Mouse (Mus musculus) limb, embryonic 13.5 days (tissue): ENCODE data around the gene Ppm1h. TPM values are rescaled to one million over a fixed set of nuclear protein-coding genes. Genes with fewer than 3 reads are reported as not detected.
"Not testable (repeated sequence)": the region's sequence is repeated elsewhere in the genome, so short reads cannot be mapped to it uniquely, and the experiment has no call there.

Source experiments
- ATAC-seq: fragments of 200-750 bp; cut with Nextera tagmentation; 2 replicates; pipeline ENCODE4 v1.8.0; 2017; ENCODE audit warnings: low read depth, moderate number of reproducible peaks, moderate TSS enrichment; ENCODE audit not compliant: low FRiP score
- H3K27ac ChIP-seq: fragments of 300-500 bp; sonication (generic); 2 replicates; pipeline ENCODE4 v1.5.1; 2015; ENCODE audit warnings: inconsistent platforms, mild to moderate bottlenecking, moderate library complexity
- H3K27me3 ChIP-seq: fragments of 300-500 bp; sonication (generic); 2 replicates; pipeline ENCODE4 v1.6.1; 2015; ENCODE audit warnings: mild to moderate bottlenecking, inconsistent platforms
- H3K36me3 ChIP-seq: fragments of 300-500 bp; sonication (generic); 2 replicates; pipeline ENCODE4 v1.6.1; 2015; ENCODE audit warnings: inconsistent platforms, mild to moderate bottlenecking, moderate library complexity
- H3K4me1 ChIP-seq: fragments of 300-500 bp; sonication (generic); 2 replicates; pipeline ENCODE4 v1.6.1; 2015; ENCODE audit warnings: inconsistent platforms
- H3K4me2 ChIP-seq: fragments of 300-500 bp; sonication (generic); replicated peaks from 2 replicates; pipeline ENCODE4 v1.6.1; 2015; ENCODE audit warnings: inconsistent platforms, mild to moderate bottlenecking, moderate library complexity
- H3K4me3 ChIP-seq: fragments of 300-500 bp; sonication (generic); 2 replicates; pipeline ENCODE4 v1.5.1; 2015; ENCODE audit warnings: moderate library complexity, mild to moderate bottlenecking, inconsistent platforms
- H3K9ac ChIP-seq: fragments of 300-500 bp; sonication (generic); 2 replicates; pipeline ENCODE4 v1.6.1; 2015; ENCODE audit warnings: mild to moderate bottlenecking, inconsistent platforms
- H3K9me3 ChIP-seq: fragments of 300-500 bp; sonication (generic); 2 replicates; pipeline ENCODE4 v1.6.1; 2016; ENCODE audit warnings: inconsistent platforms
- WGBS: fragments of 180-500 bp; shearing (Covaris S2); methylation state at CpG from one replicate; pipeline ENCODE4 v1.1.7; 2015; 5-methylcytosine and 5-hydroxymethylcytosine counted together
- polyA plus RNA-seq: library from polyadenylated mRNA; unstranded; fragments of >200 nt; fragmentation: Nextera tagmentation; extraction: Ambion mirVana; gene quantifications from 2 replicates; pipeline ENCODE4 v1.2.1, GENCODE M21; 2015

The Ppm1h gene
- polyA plus RNA-seq, 1 experiment from 2014 or later = 4.1 TPM

DNA sequence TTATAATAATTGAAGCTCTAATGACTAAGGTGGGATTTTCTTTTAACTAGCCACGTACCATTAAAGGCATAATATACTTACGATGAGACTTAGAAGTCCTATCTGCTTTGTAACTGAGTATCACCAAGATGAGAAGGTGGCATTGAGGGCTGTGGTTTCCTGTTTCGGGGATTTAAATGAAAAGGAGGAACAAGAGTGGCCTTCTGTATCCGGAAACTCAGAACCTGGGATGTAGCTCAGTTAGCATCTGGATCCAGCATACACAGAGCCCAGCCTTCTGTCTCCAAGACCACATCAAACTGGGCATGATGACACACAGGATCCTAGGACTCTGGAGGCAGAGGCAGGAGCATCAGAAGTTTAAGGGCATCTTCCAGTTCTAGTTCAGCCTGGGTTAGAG, 258.8 kb downstream of the Ppm1h start:
- not testable (repeated sequence) for H3K4me2 ChIP-seq, ATAC-seq, H3K4me3 ChIP-seq, H3K27me3 ChIP-seq, H3K9me3 ChIP-seq, H3K36me3 ChIP-seq, H3K9ac ChIP-seq, H3K27ac ChIP-seq
- peaks cover 14% of the 10 kb centered on the region for H3K4me1 ChIP-seq
- no CpG with 5 or more reads among the region's 4 CpGs for WGBS

DNA sequence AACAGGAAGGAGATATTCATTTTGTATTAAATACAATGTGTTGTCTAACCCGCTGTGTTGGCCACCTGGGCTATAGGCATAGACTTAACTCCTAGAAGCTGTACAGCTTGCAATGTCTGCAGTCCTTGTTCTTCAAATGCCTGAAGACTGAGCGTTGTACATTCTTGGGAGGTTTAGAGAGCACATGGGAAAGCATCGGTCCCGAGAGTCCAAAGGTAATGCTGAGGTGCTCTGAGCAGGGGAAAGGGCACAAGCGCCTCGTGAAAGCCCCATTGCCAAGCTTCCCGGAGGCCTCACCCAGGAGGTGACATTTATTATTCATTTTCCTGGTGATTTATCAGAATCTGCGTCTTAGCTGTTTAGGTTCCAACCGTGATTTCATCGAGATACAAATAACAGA, 261.0 kb downstream of the Ppm1h start:
- H3K27ac ChIP-seq = no peak overlapping the region
- no peak for ATAC-seq
- peaks cover 19% of the 10 kb centered on the region for H3K4me1 ChIP-seq
- no peak overlapping the region for H3K9ac ChIP-seq
- H3K4me2 ChIP-seq = no peak overlapping the region
- H3K36me3 ChIP-seq = no peaks in the 10 kb centered on the region
- no peaks in the 10 kb centered on the region for H3K9me3 ChIP-seq
- H3K27me3 ChIP-seq = no peaks in the 10 kb centered on the region
- WGBS = 89% methylated on average over 10 of the region's 10 CpGs
- H3K4me3 ChIP-seq = no peak overlapping the region

DNA sequence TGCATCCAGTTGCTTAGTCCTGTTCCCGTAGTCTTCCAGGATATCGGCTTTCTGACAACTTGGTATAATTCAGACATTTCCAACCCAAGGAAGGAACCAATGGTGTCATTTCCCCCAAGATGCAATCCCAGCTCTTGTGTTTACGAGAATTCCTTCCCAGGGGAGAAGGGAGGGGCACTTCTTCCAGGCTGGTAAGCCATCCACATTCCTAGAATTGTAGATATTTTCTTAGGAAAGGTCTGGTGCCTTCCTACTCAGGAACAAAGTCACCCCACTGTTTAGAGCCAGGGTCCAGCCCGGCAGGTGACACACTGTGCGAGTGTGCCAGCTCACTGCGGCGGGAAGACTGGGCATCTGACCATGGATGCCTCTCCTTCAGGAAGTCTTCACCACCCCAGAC, 264.2 kb downstream of the Ppm1h start:
- Histone ChIP-seq H3K4me2 (no peak overlapping the region), H3K27ac (no peak overlapping the region), H3K4me3 (no peak overlapping the region), H3K9ac (no peak overlapping the region), H3K9me3 (no peaks in the 10 kb centered on the region), H3K4me1 (peaks cover 19% of the 10 kb centered on the region), H3K27me3 (no peaks in the 10 kb centered on the region), H3K36me3 (no peaks in the 10 kb centered on the region)
- 64% methylated on average over 7 of the region's 7 CpGs for WGBS
- ATAC-seq = no peak

GRCm38 (mm10) chr10:122943824-122944223, 265.3 kb downstream of the Ppm1h start:
- Histone ChIP-seq H3K9me3 (no peaks in the 10 kb centered on the region), H3K4me3 (no peak overlapping the region), H3K4me1 (peaks cover 19% of the 10 kb centered on the region), H3K27me3 (no peaks in the 10 kb centered on the region), H3K4me2 (no peak overlapping the region), H3K36me3 (no peaks in the 10 kb centered on the region), H3K9ac (no peak overlapping the region), H3K27ac (no peak overlapping the region)
- no peak for ATAC-seq
- 20% methylated on average over 6 of the region's 6 CpGs for WGBS

DNA sequence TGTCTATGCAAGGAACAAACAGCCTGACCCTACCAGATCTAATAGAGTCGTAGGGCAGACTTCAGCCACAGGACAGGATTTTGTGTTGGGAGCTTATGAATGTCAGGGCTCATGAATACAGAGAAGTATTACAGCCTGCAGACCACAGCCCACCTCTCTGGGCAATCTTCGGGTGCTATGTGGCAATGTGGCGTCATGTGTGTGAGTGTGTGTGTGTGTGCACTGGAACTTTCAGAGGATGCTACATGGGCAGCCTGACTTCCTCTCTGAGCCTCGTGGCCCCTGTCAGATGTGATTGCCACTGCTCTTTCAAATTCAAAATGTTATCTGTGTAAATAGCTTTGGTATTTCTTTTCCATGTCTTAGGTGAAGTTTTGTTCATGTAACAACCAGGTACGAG, 266.3 kb downstream of the Ppm1h start:
- Histone ChIP-seq H3K9ac (no peak overlapping the region), H3K4me2 (no peak overlapping the region), H3K36me3 (no peaks in the 10 kb centered on the region), H3K27me3 (no peaks in the 10 kb centered on the region), H3K4me3 (no peak overlapping the region), H3K4me1 (peaks cover 19% of the 10 kb centered on the region), H3K9me3 (no peaks in the 10 kb centered on the region), H3K27ac (no peak overlapping the region)
- no peak for ATAC-seq
- WGBS = 78% methylated on average over 5 of the region's 5 CpGs

- Histone ChIP-seq H3K4me3 (no peak overlapping the region), H3K4me2 (no peak overlapping the region), H3K27ac (no peak overlapping the region), H3K4me1 (peaks cover 5% of the 10 kb centered on the region; the same call in 1 of the 2 replicates), H3K9me3 (no peaks in the 10 kb centered on the region), H3K36me3 (no peaks in the 10 kb centered on the region), H3K27me3 (no peaks in the 10 kb centered on the region), H3K9ac (no peak overlapping the region)
- ATAC-seq = no peak
- WGBS = 66% methylated on average over 6 of the region's 6 CpGs
Measured at GRCm38 (mm10) chr10:122950966-122951365, 272.4 kb downstream of the Ppm1h start.

DNA sequence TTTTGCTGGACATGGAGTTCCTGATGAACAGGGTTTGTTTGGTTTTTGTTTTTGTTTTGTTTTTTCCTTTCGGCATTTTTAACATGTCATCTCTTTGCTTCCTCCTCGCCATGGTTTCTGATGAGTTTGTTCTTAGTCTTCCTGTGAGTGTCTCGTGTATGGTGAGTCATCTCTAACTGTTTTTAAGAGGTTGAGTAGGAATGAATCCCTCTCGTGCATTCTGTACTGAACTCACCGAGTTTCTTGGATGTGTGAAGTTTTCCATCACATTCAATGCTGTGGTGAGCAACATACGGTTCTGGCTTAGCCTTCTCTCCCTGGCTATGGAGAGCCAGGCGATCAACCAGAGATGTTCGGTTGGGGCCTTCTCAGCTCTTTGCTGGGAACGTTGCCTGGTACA, 275.0 kb downstream of the Ppm1h start:
- Histone ChIP-seq H3K4me3 (no peak overlapping the region), H3K9me3 (no peaks in the 10 kb centered on the region), H3K27me3 (no peaks in the 10 kb centered on the region), H3K4me1 (peaks cover 5% of the 10 kb centered on the region; the same call in 1 of the 2 replicates), H3K27ac (no peak overlapping the region), H3K36me3 (no peaks in the 10 kb centered on the region), H3K4me2 (no peak overlapping the region), H3K9ac (no peak overlapping the region)
- ATAC-seq = no peak
- WGBS = 90% methylated on average over 9 of the region's 9 CpGs

GRCm38 (mm10) chr10:122957918-122958317, 279.4 kb downstream of the Ppm1h start:
- WGBS = 78% methylated on average over 2 of the region's 2 CpGs
- Histone ChIP-seq H3K9ac (no peak overlapping the region), H3K4me2 (no peak overlapping the region), H3K4me1 (peaks cover 16% of the 10 kb centered on the region), H3K27ac (no peak overlapping the region), H3K27me3 (no peaks in the 10 kb centered on the region), H3K36me3 (no peaks in the 10 kb centered on the region), H3K4me3 (no peak overlapping the region), H3K9me3 (no peaks in the 10 kb centered on the region; the same call in 1 of the 2 replicates)
- no peak for ATAC-seq

DNA sequence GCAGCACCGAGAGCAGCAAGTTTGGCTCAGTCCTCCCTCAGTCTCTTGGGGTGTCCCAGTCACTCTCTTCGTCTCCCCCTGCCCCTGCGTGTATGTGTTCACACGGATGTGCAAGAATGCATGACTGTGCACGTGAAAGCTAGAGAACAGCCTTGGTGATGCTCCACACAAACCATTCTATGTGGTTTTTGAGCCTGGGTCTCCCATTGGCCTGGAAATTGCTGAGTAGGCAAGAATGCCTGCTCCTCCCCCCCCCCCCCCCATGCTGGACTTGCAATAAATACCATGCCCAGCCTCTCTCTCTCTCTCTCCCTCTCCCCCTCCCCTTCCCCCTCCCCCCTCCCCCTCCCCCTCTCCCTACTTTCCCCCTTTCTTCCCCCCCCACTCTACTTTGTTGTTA, 280.1 kb downstream of the Ppm1h start:
- WGBS = 86% methylated on average over 5 of the region's 5 CpGs
- Histone ChIP-seq H3K9me3 (no peaks in the 10 kb centered on the region; the same call in 1 of the 2 replicates), H3K4me1 (peaks cover 21% of the 10 kb centered on the region), H3K4me3 (no peak overlapping the region), H3K9ac (no peak overlapping the region), H3K27me3 (no peaks in the 10 kb centered on the region), H3K36me3 (no peaks in the 10 kb centered on the region), H3K27ac (no peak overlapping the region), H3K4me2 (no peak overlapping the region)
- ATAC-seq = no peak

DNA sequence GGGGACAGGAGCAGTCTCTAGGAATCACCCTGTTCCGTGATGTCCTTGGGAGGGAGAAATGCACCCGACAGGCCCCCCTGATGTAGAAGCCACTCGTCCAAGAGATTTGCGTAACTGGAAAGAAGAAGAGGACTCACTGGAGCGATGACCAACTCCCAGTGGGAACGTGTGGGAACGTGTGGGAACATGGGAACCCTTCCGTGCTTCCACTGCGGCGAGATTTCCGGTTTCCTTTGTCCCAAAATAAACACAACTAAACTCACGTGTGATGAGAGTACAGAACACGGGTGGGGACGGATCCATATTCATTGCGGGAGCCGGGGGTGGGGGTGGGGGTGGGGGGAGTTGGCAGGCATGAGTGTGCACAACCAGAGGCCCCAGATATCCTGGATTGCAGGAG, 281.7 kb downstream of the Ppm1h start:
- 89% methylated on average over 16 of the region's 16 CpGs for whole genome bisulfite sequencing

DNA sequence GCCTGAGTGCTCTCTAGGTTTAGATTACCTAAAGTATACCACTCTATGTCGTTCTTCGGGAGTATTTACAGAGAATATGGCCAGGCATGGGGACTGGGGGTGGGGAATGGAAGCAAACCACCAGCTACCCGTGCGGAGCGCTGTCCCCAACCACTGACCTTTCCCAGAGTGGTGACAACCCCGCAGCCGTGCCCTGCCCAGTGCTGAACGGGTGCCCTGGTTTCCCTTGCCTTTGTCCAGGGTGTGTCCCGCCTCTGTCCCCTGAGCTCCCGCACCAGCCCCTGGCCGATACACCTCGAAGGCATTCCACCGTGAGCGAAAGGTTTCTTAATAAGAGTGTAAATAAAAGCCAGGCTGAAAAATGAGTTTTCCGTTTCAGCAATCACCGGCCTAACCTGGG, 282.2 kb downstream of the Ppm1h start:
- Histone ChIP-seq H3K4me1 (peaks cover 29% of the 10 kb centered on the region), H3K27me3 (no peaks in the 10 kb centered on the region), H3K27ac (no peak overlapping the region), H3K4me3 (no peak overlapping the region), H3K36me3 (no peaks in the 10 kb centered on the region), H3K9ac (peak overlapping the region; percentile 43; the same call in 1 of the 2 replicates), H3K4me2 (peak overlapping the region; percentile 36; the same call in 1 of the 2 replicates), H3K9me3 (no peaks in the 10 kb centered on the region; the same call in 1 of the 2 replicates)
- ATAC-seq = no peak
- WGBS = 54% methylated on average over 16 of the region's 16 CpGs

More for the DNA sequence above, 281.7 kb downstream of the Ppm1h start:
- Histone ChIP-seq H3K9me3 (no peaks in the 10 kb centered on the region; the same call in 1 of the 2 replicates), H3K27ac (no peak overlapping the region), H3K27me3 (no peaks in the 10 kb centered on the region), H3K4me2 (no peak overlapping the region), H3K9ac (no peak overlapping the region), H3K4me3 (no peak overlapping the region), H3K4me1 (peaks cover 29% of the 10 kb centered on the region), H3K36me3 (no peaks in the 10 kb centered on the region)
- ATAC-seq = no peak

- Histone ChIP-seq H3K27ac (no peak overlapping the region), H3K27me3 (no peaks in the 10 kb centered on the region), H3K4me2 (no peak overlapping the region), H3K9me3 (no peaks in the 10 kb centered on the region; the same call in 1 of the 2 replicates), H3K4me1 (peaks cover 33% of the 10 kb centered on the region), H3K4me3 (no peak overlapping the region), H3K36me3 (no peaks in the 10 kb centered on the region), H3K9ac (peak overlapping the region; percentile 43; the same call in 1 of the 2 replicates)
- WGBS = 47% methylated on average over 9 of the region's 9 CpGs
- no peak for ATAC-seq
Measured at GRCm38 (mm10) chr10:122961494-122961893, 282.9 kb downstream of the Ppm1h start.

- ATAC-seq = no peak
- 69% methylated on average over 9 of the region's 9 CpGs for WGBS
- H3K4me1 ChIP-seq = peaks cover 34% of the 10 kb centered on the region
Measured at GRCm38 (mm10) chr10:122962651-122963050, 284.1 kb downstream of the Ppm1h start.

More at GRCm38 (mm10) chr10:122962651-122963050, 284.1 kb downstream of the Ppm1h start:
- H3K36me3 ChIP-seq = no peaks in the 10 kb centered on the region
- no peak overlapping the region for H3K27ac ChIP-seq
- no peaks in the 10 kb centered on the region for H3K27me3 ChIP-seq
- no peaks in the 10 kb centered on the region; the same call in 1 of the 2 replicates for H3K9me3 ChIP-seq
- H3K4me3 ChIP-seq = no peak overlapping the region
- no peak overlapping the region for H3K9ac ChIP-seq
- no peak overlapping the region for H3K4me2 ChIP-seq
